Mouse (Mus musculus) cerebellum, postnatal 25 days (tissue): Measurements from ENCODE around the gene Capn7.

Source experiments
- DNase-seq, 2 experiments: peaks; one replicate each; pipeline ENCODE4 v3.0.0; 2021; ENCODE audit warnings: mixed read lengths in 2 of 2

Capn7 gene

DNA sequence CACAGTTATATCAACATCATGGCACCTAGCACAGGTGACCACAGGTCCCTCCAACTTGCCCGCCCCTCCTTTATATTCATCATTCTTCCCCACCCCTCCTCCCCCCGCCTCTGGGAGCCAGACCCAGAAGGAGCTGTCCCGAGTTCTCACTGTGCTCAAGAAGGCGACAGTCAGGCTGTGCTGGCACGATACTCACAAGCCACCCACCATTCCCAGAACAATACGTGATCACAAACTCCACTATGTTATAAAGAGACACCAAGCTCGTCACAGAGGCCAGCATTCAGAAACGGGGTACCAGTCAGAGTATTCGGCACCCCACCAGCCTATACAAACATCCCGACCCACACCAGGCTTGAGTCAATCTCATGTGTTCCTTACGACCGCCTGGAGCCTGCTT lies 60.9 kb downstream of the Capn7 start:
- no peak for DNase-seq

DNA sequence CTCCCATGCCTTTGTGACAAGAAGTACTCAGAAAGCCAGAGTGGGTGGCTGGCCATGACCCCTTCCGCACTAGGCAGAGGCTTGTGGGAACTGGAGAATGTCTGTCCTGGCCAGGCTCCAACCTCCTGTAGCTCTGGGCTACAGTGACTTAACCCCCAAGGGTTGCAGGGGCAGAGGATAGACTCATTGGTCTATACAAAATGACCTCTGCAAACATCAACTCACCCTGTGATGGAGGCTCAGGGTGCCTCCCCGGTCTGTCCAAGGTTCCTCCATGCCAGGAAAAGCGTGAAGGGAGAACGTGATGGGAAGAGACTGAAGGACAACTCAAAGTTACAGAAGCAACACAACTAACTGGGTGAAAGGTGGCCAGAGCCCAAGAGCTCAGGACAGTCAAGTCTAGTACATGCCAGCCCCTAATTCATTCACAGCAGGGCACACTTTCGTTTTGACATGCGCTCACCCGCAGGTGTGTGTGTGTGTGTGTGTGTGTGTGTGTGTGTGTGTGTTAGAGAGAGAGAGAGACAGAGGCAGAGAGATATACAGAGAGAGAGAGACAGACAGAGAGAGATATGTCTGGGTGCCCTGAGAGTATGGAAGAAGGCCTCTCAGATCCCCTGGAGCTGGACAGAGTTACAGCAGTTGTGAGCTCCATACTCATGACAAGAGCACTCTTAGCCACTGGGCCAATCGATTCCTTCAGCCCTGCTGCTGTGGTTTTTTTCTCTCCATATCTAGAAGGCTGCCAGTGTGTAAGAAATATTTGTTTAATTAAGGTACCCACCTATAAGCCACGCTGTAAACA lies 61.6 kb downstream of the Capn7 start:
- peak; percentile 49 to 62 for DNase-seq

DNA sequence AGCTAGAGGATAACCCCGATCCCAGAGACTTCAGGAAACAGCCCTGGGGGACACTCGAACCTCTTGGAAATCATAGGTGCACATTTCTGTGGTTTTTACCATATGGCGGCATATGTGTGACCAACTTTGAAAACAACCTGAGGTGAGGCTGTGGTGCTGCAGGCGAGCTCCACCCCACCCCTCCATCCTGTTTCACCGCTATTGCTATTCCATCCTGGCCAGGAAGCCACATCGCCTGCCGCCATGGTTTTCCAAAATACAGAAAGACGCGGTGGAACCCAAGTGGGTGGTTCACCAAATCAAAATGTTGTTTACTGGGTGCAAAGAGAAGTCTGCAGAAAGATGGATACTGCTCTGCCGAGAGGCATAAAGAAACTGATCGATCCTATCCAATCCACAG lies 62.4 kb downstream of the Capn7 start:
- no peak for DNase-seq

- DNase-seq = no peak
These were observed 62.8 kb downstream of the Capn7 start for GRCm38 (mm10) chr14:31399271-31399670.

GRCm38 (mm10) chr14:31400246-31400645 lies 63.8 kb downstream of the Capn7 start:
- peak in 1 of 2 experiments; percentile 8 for DNase-seq

DNA sequence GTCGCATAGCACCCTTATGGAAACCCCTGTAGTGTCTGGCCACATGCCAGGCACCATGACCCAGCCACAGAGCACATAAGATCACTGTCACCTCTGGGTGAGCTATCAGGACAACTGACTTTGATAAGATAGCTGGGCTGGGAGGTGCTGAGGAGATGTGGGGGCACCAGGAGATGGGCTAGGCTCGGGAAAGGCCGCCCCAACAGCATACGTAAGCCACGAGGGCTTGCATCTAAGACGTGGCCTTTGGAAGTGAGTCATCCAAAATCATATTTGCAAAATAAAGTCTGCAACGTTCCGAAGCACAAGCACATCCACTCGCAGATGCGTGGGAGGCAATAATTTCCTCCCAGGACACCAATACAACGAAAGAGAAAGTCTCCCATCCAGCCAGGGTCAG lies 64.5 kb downstream of the Capn7 start:
- DNase-seq = peak in 1 of 2 experiments; percentile 32

- DNase-seq = no peak
These were observed 65.5 kb downstream of the Capn7 start for GRCm38 (mm10) chr14:31401918-31402427.

DNA sequence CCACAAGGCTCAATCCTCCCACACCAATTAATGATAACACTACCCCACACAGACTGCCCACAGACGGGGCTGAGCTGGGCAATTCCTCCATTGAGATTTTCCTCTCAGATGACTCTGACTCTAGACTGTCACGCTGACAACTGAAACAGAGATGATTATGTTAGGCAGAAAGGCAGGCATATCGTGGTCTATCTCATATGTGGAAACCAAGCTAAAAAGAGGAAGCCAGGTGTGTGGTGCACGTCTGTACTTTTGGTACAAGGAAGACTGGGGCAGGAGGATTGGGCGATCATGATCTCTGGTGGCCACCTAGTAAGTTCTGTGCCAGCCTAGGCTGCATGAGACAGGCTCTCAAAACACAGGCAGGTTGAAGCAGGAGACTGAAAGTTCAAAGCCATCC lies 66.3 kb downstream of the Capn7 start:
- DNase-seq = peak in 1 of 2 experiments; percentile 13

- peak; percentile 61 to 64 for DNase-seq
These were observed 67.1 kb downstream of the Capn7 start for GRCm38 (mm10) chr14:31403556-31403955.

GRCm38 (mm10) chr14:31403995-31404394 lies 67.6 kb downstream of the Capn7 start:
- peak in 1 of 2 experiments; percentile 11 for DNase-seq

- DNase-seq = peak in 1 of 2 experiments; percentile 15
These were observed 68.2 kb downstream of the Capn7 start for GRCm38 (mm10) chr14:31404663-31405062.

DNA sequence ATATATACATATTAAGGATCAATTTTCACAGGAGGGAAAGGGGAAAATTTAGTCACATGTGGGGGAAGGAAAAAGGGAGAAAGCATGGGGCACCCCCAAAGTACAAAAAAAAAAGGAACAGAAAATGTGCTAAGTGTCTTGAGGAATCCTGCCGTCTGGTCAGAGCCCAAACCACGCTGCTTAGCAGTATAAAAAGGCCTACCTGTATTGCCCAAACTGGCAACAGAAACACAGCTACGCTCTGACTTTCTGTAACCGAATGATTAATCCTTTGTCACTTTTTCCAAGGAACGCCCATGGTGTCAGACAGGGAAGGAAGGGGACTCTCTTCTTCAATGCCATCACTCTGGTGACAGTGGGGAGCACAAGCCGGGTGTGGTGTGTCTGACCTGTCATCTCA lies 69.2 kb downstream of the Capn7 start:
- DNase-seq = peak; percentile 33 to 41

- DNase-seq = peak; percentile 85 to 87
These were observed 69.8 kb downstream of the Capn7 start for GRCm38 (mm10) chr14:31406154-31406810.

DNA sequence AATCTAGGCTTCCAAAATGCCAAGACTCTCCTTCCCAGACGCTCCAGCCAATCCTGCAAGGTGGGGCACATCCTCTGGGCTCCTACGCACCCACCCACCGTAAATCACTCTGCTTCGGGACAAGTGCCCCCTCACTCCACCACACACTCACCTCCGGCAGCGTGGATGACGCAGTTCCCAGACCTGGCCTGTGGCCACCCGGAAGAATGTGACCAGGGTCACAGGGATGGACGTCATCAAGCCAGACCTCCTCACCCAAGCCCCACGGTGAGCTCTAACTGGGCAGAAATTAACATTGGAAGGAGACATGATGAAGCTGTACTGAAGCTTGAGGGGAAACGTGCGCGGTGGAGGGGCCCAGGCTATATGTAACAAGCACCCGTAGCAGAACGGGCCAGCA lies 70.8 kb downstream of the Capn7 start:
- DNase-seq = peak in 1 of 2 experiments; percentile 25

- DNase-seq = peak in 1 of 2 experiments; percentile 52
These were observed 71.6 kb downstream of the Capn7 start for GRCm38 (mm10) chr14:31407911-31408604.

- DNase-seq = no peak
These were observed 72.2 kb downstream of the Capn7 start for GRCm38 (mm10) chr14:31408666-31409065.

DNA sequence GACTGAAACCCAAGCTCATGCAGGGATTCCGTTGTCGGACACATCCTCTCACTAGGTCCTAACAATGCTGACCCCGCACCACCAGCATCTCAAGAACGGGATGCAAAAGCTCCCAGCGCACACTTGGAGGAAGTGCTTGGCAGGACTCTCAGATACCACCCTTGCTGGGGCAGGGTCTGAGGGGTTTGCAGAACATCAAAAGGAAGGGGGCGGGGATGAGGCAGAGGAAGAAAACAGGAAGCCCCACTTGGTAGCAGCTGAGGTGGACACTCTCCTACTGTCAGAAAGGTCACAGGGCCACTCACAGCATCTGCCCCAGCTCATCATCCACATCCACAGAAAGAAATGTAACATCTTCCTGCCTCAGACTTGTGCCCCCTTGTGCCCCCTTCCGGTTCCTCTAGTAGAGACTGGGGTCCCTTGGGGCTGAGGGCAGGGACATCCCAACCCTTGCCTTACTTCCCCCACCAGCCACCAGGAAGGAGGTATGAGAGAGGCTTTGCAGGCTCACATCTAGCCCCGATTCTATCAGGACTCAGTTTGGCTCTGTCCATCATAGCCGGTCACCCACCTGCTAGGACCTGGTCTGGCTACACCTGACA lies 73.8 kb downstream of the Capn7 start:
- DNase-seq = peak; percentile 16 to 30

DNA sequence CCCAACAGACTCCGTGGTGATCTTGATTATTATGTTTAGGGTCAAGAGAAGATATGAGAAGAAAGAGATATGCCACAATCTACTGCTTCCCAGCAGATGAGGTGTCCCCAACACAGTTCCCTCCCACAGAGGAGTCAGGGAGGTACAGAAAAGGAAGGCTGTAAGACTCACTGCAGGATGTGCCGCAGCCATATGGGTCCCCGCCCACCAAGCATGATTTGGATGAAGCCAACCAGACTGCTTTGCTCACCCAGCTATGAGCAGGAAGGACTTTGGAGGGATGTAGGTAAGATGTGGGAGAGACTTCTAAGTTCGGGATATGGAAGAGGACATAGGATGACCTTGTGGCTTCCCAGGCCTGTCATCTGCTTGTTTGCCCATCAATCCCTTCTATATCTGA lies 74.3 kb downstream of the Capn7 start:
- peak; percentile 48 to 56 for DNase-seq

DNA sequence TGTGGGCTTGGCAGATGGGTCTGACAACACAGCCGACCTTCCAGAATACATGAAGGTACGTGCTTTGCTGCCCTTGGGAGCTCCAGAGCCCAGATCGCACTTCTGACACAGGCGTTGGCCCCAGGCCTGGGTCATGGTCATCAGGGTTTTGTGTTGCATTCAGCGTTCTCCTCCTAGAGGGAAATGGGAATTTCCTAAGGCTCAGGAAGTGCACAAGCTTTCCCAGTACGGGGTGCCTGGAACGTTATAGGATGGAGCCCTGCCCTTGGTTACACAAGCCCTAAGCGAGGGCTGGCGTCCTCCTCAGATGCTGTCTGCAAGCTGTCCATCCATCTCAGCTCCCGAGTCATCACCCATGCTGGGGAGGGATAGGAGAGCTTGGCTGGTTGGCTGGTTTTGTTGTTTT lies 76.2 kb downstream of the Capn7 start:
- DNase-seq = peak; percentile 66 to 73

- peak in 1 of 2 experiments; percentile 14 for DNase-seq
These were observed 77.1 kb downstream of the Capn7 start for GRCm38 (mm10) chr14:31413475-31414086.

DNA sequence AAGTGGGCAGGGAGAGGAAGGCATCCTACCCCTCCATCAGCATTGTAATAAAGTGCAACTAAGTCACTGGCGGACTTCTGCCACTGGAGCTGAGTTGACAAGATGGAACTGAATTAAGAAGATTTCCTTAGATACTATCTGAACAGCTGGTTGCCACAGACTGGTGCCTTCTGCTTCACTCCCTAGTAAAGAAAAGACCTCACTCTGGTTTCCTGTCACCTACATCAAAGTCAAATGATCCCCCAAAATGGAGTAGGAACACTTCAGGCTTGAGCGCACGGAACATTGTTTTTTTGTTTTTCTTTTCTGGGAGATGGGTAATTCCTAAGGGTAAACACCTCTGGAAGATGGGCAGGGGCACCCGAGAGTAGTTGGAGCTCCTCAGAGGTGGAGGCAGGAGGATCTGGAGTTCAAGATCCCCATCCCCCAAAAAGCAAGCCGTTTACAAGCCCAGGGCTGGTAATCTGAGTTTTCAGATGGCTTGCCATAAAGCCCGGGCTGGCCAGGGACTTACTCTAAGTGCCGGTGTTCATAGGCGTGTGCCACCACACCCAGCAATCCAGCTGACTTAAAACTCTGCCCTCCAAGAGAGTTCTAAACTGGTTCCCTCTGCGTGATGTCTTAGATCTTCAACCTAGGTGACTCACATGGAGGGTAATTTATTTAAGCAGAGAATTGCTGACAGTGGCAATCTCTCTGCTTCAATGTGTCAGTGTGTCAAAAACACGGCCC lies 78.0 kb downstream of the Capn7 start:
- peak in 1 of 2 experiments; percentile 20 for DNase-seq

DNA sequence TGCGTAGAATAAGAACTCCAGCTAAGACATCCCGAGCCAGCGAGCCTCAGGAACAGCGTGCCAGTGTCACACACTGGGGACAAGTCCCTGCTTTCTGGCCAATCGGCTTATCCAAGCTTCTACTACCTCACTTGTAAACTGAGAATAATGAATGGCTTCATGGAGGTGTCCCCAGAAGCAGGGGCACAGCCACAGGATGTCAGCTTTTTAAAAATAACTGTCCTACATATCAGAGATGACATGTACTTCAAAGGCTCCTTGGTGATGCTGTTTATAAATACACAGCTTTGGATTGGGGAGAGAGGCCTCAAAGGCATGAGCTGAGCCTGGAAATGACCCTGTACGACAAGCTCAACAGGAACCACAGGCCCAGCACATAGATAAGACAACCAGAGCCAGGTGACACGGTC lies 78.5 kb downstream of the Capn7 start:
- DNase-seq = peak in 1 of 2 experiments; percentile 38
